Mouse (Mus musculus): ENCODE results near the gene Pde4dip. TPM values are rescaled to one million over a fixed set of nuclear protein-coding genes. Genes with fewer than 3 reads are reported as not detected.

Gene Pde4dip
- total RNA-seq, 2 experiments from 2014 or later, result 1,617 to 1,852 TPM

- DNase-seq, result no peak
These were observed 202.0 kb downstream of the Pde4dip start for GRCm38 (mm10) chr3:97686372-97687117.

- no peak for DNase-seq
These were observed 204.8 kb downstream of the Pde4dip start for GRCm38 (mm10) chr3:97683560-97684195.

GRCm38 (mm10) chr3:97682576-97682975 is 205.9 kb downstream of the Pde4dip start:
- DNase-seq, result no peak

- DNase-seq, result no peak
These were observed 206.4 kb downstream of the Pde4dip start for GRCm38 (mm10) chr3:97682159-97682502.

DNA sequence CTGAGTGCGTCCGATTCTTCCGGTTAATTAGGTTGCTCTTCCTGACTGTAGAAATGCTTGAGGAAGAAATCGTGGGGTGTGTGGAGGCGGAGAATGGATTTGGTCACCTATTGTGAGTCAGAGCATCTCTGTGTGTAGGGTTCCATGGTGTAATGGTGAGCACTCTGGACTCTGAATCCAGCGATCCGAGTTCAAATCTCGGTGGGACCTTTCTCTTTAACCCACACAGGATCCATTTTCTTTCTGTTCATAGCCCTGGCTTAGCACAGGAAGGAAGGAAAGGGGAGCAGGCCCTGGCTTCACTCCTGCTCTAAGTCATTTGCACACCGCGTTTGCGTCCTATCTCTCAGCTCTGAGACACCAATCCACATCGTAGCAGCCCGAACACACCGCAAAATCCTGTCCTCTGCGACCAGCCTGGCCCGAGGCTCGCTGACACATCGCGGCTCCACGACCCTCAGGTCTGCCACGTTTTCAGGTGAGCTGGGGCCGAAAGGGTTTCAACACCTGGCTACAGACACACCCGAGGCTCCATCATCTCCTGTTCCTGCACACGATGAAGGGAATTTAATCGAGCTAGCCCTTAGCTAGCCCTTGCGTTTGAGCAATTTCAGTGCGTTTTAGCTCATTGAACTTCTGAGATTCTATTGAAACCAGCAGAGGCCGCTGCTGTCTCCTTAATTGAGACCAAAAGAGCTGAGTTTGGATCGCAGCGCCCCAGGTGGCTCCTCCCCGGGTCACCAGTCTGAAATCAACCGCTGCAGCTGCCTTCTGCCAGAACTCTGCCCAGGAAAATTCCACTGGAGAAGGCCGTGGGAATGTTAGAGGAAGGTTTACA is 207.0 kb downstream of the Pde4dip start:
- DNase-seq, result peak; percentile 78 to 82

- DNase-seq, result peak; percentile 83 to 91
These were observed 207.7 kb downstream of the Pde4dip start for GRCm38 (mm10) chr3:97680631-97681320.

GRCm38 (mm10) chr3:97678416-97678815 is 210.1 kb downstream of the Pde4dip start:
- DNase-seq, result no peak

DNA sequence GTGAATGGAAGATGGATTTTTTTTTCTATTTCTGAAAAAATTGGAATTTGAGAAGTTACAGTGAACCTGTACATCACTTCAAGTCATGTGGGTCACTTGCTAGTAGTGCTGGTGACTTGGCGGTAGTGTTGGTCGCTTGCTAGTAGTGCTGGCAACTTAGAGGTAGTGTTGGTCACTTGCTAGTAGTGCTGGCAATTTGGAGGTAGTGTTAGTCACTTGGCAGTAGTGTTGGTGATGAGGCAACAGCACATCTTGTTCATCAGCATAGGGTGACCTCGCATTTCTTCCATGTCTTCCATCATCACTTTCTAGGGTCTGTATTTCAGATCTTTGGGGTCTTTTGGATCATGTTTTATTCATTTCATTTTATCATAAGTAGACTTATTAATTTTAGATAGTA is 212.4 kb downstream of the Pde4dip start:
- no peak for DNase-seq

DNA sequence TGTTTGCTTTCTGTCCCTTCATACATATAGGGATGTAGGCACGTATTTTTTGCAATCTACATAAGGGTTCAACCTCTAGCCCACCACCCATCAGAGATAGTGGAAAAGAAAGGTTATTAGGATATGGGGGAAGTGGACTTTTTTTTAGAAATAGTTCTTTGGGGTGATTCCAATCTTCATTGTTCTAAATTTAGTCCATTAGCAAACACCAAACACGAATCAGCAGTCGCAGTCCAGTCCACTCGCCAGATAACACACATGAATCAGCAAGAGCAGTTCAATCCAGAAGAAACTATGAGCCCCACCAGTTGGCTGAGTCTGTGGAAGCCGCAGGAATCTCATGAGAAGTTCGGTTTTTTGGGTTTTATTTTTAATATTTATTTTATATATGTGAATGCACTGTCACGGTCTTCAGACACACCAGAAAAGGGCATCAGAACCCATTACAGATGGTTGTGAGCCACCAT is 213.8 kb downstream of the Pde4dip start, which contains the start of gene Gm17651:
Gm17651 (minus strand) TSS at position 51 of the 467 bp plus-strand sequence.
- no peak for DNase-seq

- no peak for DNase-seq
These were observed 221.3 kb downstream of the Pde4dip start for GRCm38 (mm10) chr3:97667093-97667675.

DNA sequence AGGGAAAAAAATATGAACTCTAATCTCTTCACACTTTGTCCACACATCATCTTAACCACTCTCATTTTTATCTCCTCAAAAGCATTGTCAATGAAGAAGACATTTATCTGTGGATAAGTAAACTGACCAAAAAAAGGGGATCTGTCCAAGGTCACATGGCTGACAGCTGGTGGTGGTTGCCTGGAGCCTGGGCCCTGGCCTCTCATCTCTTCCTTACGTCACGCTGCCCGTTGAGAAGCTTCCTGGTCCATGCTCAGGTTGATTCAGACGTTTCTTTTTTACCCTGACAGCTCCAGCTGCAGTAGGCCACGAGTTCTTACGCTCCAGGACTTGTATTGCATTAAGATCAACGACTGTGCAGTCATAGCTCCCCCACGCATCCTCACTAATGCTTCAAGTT is 222.4 kb downstream of the Pde4dip start:
- no peak for DNase-seq

GRCm38 (mm10) chr3:97665525-97665924 is 223.0 kb downstream of the Pde4dip start:
- no peak for DNase-seq

DNA sequence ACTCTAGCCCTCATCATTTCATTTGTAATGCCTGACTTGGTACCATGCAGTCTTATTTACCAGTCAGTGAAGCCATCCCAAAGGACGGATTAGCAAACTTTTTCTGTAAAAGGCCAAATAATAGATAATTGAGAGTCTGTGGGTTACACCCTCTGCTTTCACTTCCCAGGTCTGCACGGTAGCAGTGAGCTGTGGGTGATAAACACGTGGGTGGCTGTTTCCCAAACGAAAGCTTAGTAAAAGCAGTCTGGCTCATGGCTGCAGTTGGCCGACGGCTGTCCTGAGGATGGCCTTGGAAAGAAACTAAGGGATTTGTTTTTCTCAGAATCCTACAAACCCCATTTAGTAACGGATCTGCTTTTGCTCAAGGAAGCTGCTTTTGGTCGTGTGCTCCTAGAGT is 227.3 kb downstream of the Pde4dip start:
- DNase-seq, result peak; percentile 47 to 50

- DNase-seq, result peak; percentile 33 to 44
These were observed 228.8 kb downstream of the Pde4dip start for GRCm38 (mm10) chr3:97659746-97660145.

DNA sequence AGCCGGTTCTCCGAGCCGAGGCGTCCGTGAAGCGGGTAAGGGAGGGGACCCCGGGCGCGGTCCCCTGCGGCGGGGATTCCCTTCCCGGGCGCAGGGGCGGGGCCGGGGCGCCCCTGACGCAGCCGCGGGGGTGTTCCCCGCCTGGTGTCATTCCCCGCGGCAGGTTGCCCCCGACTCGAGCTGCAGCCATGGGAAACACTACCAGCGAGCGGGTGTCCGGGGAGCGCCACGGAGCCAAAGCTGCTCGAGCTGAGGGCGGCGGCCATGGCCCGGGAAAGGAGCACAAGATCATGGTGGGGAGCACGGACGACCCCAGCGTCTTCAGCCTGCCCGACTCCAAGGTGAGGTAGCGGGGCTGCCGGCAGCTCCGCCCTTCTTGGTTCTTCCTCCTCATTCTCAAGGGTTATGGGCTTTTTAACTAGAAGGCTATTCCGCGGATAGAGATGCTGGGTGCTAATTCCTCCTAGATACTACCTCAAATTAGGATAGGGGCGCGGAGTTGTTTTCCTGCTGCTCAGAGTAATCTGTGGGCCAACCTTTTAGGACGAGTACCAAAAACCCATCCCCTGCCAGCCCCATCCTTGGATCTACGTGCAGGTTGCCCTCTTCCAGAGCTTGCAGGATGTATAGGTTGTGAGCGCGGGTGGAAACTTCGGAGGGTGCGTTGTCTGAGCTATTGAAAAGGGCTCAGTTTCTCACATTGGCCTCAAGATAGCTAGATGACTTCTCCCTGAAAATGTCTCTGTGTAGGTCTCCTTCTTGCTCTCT is 229.9 kb downstream of the Pde4dip start:
- no peak for DNase-seq

DNA sequence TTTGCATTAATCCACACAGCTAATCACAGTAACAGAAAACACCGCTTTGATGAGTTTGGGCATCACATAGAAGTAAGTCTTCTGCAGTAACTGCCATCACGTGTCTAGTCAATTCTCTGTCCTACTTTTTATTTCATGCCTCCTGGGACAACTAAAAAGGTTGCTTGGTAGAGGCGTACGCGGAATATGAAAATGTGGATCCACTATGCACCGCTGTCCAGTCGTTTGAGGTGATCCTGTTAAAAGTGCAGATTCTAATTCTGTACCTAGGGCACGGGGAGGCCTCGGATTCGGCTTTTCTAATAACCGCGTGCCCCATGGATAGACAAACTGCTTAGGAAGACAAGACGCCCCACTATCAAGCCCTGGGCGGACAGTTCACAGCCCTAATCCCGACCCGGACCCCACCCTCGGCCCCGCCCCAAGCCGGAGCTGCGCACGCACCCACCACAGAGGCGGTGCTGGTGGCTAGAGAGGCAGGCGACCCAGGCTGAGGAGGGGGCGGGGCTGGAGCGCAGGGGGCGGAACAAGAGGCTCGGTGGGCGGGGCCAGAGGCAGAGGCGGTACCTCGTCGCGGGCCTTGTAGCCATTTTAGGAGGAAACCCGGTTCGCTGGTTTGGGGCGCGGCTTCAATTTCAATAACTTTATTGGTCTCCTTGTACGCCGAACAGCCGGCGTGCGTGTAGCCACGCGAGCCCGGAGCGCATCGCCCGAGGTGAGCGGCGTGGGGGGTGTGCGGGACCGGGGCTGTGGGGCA is 230.7 kb downstream of the Pde4dip start, which contains the start of gene Prkab2:
Prkab2 (plus strand) TSS at position 539 of the 757 bp plus-strand sequence.
- DNase-seq, result peak; percentile 99 to 100

DNA sequence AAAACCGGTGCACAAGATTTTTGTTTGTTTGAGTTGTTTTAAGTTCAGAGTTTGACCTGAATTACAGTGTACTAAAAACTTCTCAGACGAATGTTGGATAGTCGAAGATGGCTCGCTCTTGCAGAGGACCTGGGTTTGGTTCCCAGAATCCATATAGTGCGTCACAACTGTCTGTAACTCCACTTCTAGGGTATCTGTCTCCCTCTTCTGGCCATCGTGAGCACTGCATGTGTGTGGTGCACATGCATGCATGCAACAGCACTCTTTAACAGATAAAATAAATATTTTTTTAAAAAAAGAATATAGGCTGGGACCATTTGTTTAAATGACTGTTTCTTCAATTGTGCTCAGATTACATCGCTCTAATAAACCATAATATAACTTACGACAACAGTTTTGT is 233.6 kb downstream of the Pde4dip start:
- DNase-seq, result peak in 1 of 2 experiments; percentile 45

DNA sequence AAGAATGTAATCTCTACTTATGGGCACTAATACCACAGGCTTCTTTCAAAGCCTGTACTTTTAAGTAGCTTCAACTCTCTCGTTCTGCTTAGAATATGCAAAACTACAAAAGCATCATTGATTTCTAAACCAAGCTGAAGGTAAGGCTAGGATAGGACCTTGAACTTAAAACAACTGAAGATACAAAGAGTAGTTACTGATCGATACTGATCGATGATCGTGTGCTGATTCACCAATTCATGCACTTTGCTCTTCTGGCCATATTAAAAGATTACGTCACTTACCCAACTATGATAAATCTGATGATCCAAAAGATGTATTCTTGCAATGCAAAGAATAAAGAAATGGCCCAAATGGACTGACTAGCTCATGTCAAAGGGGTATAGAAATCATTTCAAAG is 234.7 kb downstream of the Pde4dip start:
- DNase-seq, result no peak

- DNase-seq, result peak; percentile 43 to 55
These were observed 236.9 kb downstream of the Pde4dip start for GRCm38 (mm10) chr3:97651604-97652003.

DNA sequence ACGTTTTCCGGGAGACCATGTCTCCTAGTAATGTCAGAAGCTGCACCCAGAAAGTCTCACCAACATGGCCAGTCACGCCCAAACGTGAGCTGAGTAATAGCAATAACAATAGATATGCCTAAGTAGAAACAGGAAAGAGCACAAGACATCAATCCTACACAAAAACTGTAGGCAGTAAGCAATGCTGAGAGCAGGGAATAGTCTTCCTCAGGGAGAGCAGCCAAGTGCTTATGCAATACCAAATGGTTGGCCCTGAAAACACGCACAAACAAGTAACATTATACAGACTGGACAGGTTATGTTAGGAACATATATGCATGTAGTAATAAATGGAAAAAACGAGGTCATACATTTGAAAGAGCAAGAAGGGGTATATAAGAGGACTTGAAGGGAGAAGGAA is 239.0 kb downstream of the Pde4dip start:
- DNase-seq, result peak in 1 of 2 experiments; percentile 49

All from heart, adult 18-20 months (tissue).